Mouse (Mus musculus) bone marrow, adult 2 months (tissue): Measurements from ENCODE around the gene Ahcyl2.

ENCODE experiments used
- CTCF ChIP-seq: fragments of 200-500 bp; IDR thresholded peaks from 2 replicates; pipeline ENCODE4 v1.5.1; 2011; ENCODE audit warnings: low read length, control low read depth; ENCODE audit not compliant: control insufficient read depth, insufficient read depth
- POLR2A ChIP-seq: fragments of 200-500 bp; IDR thresholded peaks from 2 replicates; pipeline ENCODE4 v1.6.1; 2011; ENCODE audit warnings: low read depth, mild to moderate bottlenecking, control low read depth, low read length, borderline replicate concordance; ENCODE audit not compliant: control insufficient read depth

GRCm38 (mm10) chr6:29916530-29917382 is 148.9 kb downstream of the Ahcyl2 start, which contains the start of gene Strip2:
- no peak for TF ChIP-seq CTCF
- TF ChIP-seq POLR2A: no peak; the same call in 1 of the 2 replicates
